Mouse (Mus musculus): ENCODE data around the gene Fbxo4.

DNA sequence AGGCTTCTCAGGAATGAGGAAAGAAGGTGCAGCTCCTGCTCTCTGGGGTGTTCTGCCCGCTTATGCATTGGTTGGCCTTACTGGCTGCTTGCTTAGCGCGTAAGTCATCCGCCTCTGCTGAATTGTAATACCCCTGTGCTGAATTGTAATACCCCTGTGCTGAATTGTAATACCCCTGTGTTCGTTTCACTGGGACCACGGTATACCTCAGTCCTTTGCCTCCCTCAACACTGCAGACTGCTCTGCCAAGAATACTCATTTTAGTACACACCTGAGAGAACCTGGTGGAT, 49.0 kb upstream of the Fbxo4 start:
- no peak for TF ChIP-seq GATA1 (IDR thresholded peaks at IDR 0.05; ENCODE audit: low read length)
- no peak for TF ChIP-seq TAL1 (IDR thresholded peaks at IDR 0.05; ENCODE audit: low read length)

Measured in erythroblast, embryonic 14.5 days (primary cell).